Mouse (Mus musculus) ES-E14 (cell line): Measurements from ENCODE around the gene Ugt2b38. TPM values are rescaled to one million over a fixed set of nuclear protein-coding genes. Genes with fewer than 3 reads are reported as not detected.
"Not testable (repeated sequence)": the region's sequence is repeated elsewhere in the genome, so short reads cannot be mapped to it uniquely, and the experiment has no call there.

Experiments
- DNase-seq: peaks from one replicate; pipeline ENCODE4 v3.0.0-alpha.2; 2013; ENCODE audit warnings: low read depth, low spot score
- H3K27ac ChIP-seq: 2 replicates; pipeline ENCODE4 v1.5.1; 2012; ENCODE audit warnings: low read depth, mild to moderate bottlenecking, low read length, moderate library complexity, mixed read lengths; ENCODE audit not compliant: poor library complexity, insufficient read depth, severe bottlenecking
- H3K36me3 ChIP-seq: 2 replicates; pipeline ENCODE4 v1.6.1; 2012; ENCODE audit warnings: mild to moderate bottlenecking, low read length, moderate library complexity, mixed read lengths; ENCODE audit not compliant: control insufficient read depth, poor library complexity, insufficient read depth, severe bottlenecking
- H3K4me1 ChIP-seq, 2 experiments: fragments of 150-350 bp in 1 of 2; sonication (generic) in 1 of 2; 2 replicates each; pipeline ENCODE4 v1.6.1; 2012; ENCODE audit warnings: low read length in 2 of 2, mild to moderate bottlenecking in 1 of 2, mixed read lengths in 1 of 2; ENCODE audit not compliant: control insufficient read depth in 2 of 2, insufficient read depth in 2 of 2, poor library complexity in 1 of 2
- H3K4me3 ChIP-seq, 2 experiments: fragments of 150-350 bp in 1 of 2; sonication (generic) in 1 of 2; 2 replicates each; pipeline ENCODE4 v1.5.1; 2012; ENCODE audit warnings: low read length in 2 of 2, low read depth in 1 of 2, mild to moderate bottlenecking in 1 of 2, mixed read lengths in 1 of 2; ENCODE audit not compliant: insufficient read depth in 1 of 2, poor library complexity in 1 of 2, severe bottlenecking in 1 of 2
- H3K9ac ChIP-seq: 2 replicates; pipeline ENCODE4 v1.6.1; 2012; ENCODE audit warnings: low read depth, mild to moderate bottlenecking, low read length, mixed read lengths; ENCODE audit not compliant: poor library complexity, insufficient read depth, severe bottlenecking
- H3K9me3 ChIP-seq: fragments of 150-350 bp; sonication (generic); 2 replicates; pipeline ENCODE4 v1.6.1; 2012; ENCODE audit warnings: low read depth, mild to moderate bottlenecking, low read length; ENCODE audit not compliant: control insufficient read depth, insufficient read depth
- CHD2 ChIP-seq: IDR thresholded peaks from 2 replicates; pipeline ENCODE4 v1.6.1; 2014; ENCODE audit warnings: mild to moderate bottlenecking, low read depth, low read length, inconsistent platforms
- HCFC1 ChIP-seq: IDR thresholded peaks from 2 replicates; pipeline ENCODE4 v1.6.1; 2012; ENCODE audit warnings: low read length, inconsistent platforms, borderline replicate concordance; ENCODE audit not compliant: insufficient read depth
- MAFK ChIP-seq: IDR thresholded peaks from 2 replicates; pipeline ENCODE4 v1.6.1; 2014; ENCODE audit warnings: mild to moderate bottlenecking, low read depth, low read length, inconsistent platforms; ENCODE audit not compliant: insufficient read depth
- ZC3H11A ChIP-seq: IDR thresholded peaks from 2 replicates; pipeline ENCODE4 v1.6.1; 2012; ENCODE audit warnings: low read depth, mild to moderate bottlenecking, inconsistent platforms, low read length, borderline replicate concordance
- ZNF384 ChIP-seq: IDR thresholded peaks from 2 replicates; pipeline ENCODE4 v1.6.1; 2012; ENCODE audit warnings: low read depth, low read length, inconsistent platforms
- in situ Hi-C, 2 experiments: fragments of 600-800 bp; cut with MboI; formaldehyde crosslinking; loops; one replicate each; pipeline ENCODE4 v1.15.1; 2025; ENCODE audit warnings: low sequenced_read_pairs in 2 of 2, inconsistent platforms in 1 of 2; ENCODE audit not compliant: unreplicated experiment in 2 of 2
- total RNA-seq: library from RNA; depleted of rRNA; stranded (reverse); fragments of 300-350 nt; gene quantifications from 2 replicates; pipeline ENCODE4 v1.2.3, GENCODE M21; 2012; rRNA removed

The Ugt2b38 gene
- total RNA-seq, 1 experiment: not detected

- H3K36me3 ChIP-seq: no peaks in the 10 kb centered on the region
- TF ChIP-seq ZC3H11A: no peak
- TF ChIP-seq MAFK: no peak
- TF ChIP-seq CHD2: no peak
- no peak for TF ChIP-seq ZNF384
- TF ChIP-seq HCFC1: no peak
- no peaks in the 10 kb centered on the region for H3K4me1 ChIP-seq
- no peak overlapping the region for H3K4me3 ChIP-seq
- H3K9me3 ChIP-seq: no peaks in the 10 kb centered on the region
- no peak overlapping the region for H3K27ac ChIP-seq
- DNase-seq: no peak
- H3K9ac ChIP-seq: no peak overlapping the region
- in situ Hi-C loops: no loop called here
These were observed 44.2 kb downstream of the Ugt2b38 start for GRCm38 (mm10) chr5:87379825-87380224.

DNA sequence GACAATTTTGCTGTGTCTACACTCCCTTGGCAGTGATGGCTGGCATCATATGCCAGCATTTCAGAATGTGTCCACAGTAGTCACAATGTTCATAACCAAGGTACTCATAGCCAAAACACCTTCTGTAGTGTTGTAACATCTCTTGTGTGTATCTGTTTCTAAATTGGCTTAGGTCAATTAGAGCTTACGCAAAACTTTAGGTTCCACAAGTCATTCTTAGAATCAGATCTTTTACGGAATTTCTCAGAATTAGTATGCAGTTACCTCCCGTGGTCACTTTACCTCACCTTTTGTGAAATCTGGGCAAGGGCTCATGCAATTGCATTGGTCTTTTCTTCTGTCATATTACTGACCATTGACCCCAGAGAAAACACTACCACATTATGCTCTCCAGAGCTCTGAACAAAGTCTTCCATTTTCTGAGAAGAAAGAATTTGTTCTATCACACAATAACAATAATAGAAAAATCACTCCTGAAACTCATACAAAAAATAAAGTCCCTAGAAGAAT lies 48.1 kb downstream of the Ugt2b38 start:
- DNase-seq: no peak
- Histone ChIP-seq H3K36me3 (no peaks in the 10 kb centered on the region), H3K9ac (no peak overlapping the region), H3K4me1 (no peaks in the 10 kb centered on the region), H3K27ac (no peak overlapping the region), H3K9me3 (no peaks in the 10 kb centered on the region), H3K4me3 (no peak overlapping the region)
- in situ Hi-C loops: no loop called here
- TF ChIP-seq ZC3H11A (no peak), MAFK (no peak), CHD2 (no peak), HCFC1 (no peak), ZNF384 (no peak)

DNA sequence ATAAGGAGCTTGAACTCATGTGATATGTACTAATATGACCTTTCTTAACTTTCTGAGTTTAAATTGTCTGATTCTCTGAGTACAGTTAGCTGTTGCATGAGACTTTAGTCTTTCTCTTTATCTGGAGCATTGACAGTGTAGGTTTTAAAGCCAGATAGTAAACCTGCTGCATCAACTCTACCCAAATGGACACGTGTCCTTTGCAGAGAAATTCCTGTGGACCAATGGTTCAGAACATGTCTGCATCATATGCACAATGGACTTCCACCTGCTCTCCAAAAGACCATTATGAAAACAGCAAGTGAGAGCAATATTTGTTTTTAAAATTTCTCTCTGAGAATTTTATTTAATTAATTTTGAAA lies 50.5 kb downstream of the Ugt2b38 start:
- no peak for TF ChIP-seq CHD2
- no peak for TF ChIP-seq MAFK
- no peak for TF ChIP-seq ZC3H11A
- TF ChIP-seq HCFC1: no peak
- no peak for TF ChIP-seq ZNF384
- H3K9me3 ChIP-seq: no peaks in the 10 kb centered on the region
- H3K36me3 ChIP-seq: no peaks in the 10 kb centered on the region
- no peak overlapping the region for H3K4me3 ChIP-seq
- H3K9ac ChIP-seq: no peak overlapping the region
- in situ Hi-C loops: no loop called here
- H3K27ac ChIP-seq: no peak overlapping the region
- DNase-seq: no peak
- no peaks in the 10 kb centered on the region for H3K4me1 ChIP-seq

- in situ Hi-C loops, H3K27ac ChIP-seq, H3K4me3 ChIP-seq, DNase-seq, H3K9ac ChIP-seq, H3K4me1 ChIP-seq, H3K36me3 ChIP-seq, H3K9me3 ChIP-seq: not testable (repeated sequence)
These were observed 51.1 kb downstream of the Ugt2b38 start for GRCm38 (mm10) chr5:87372788-87373501.

Other genes starting within 250 kb of the Ugt2b38 start
- gene Ugt2b37, start 169.4 kb downstream of the Ugt2b38 start, total RNA-seq: not detected in 2 replicates
- not detected in 2 replicates for gene Ugt2a3, start 87.0 kb downstream of the Ugt2b38 start, total RNA-seq
- gene Ugt2a2, start 58.1 kb upstream of the Ugt2b38 start, total RNA-seq: not detected in 2 replicates
- gene Gm43638, start 62.6 kb upstream of the Ugt2b38 start, total RNA-seq: not detected in 2 replicates
- not detected in 2 replicates for gene Ugt2a1, start 66.7 kb upstream of the Ugt2b38 start, total RNA-seq
- not detected in 2 replicates for gene Sult1b1, start 114.0 kb upstream of the Ugt2b38 start, total RNA-seq
- not detected in 2 replicates for gene Sult1d1, start 144.8 kb upstream of the Ugt2b38 start, total RNA-seq
- gene Sult1e1, start 167.4 kb upstream of the Ugt2b38 start, total RNA-seq: 0.18 TPM in 1 of 2 replicates, not detected in the other
- gene Csn1s1, start 242.0 kb upstream of the Ugt2b38 start, total RNA-seq: not detected in 2 replicates